Comparison of ENCODE assay signal across 9 mouse cellular contexts in the genomic region with DNA sequence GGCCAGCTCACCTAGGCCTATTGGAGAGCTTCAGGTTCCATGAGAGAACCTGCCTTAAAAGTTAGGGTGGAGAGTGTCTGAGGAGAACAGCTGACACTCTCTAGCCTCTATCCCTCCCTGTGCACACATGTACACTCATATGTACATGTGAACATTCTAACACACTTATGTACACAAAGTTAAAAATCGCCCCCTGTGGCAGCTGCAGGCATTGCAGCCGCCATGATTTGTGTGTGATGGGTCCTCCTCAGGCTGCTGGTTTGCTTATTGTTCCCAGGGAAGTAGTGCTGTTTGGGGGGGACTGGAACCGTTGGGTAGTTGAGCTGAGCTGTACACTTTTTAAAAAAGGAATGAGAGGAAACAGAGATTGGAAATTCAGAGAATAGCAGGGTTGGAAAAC. TPM values are rescaled to one million over a fixed set of nuclear protein-coding genes. Genes with fewer than 3 reads are reported as not detected.
DNase-seq lines count a peak whose midpoint lies in the region; ATAC-seq and TF ChIP-seq lines count a peak whose summit lies in the region.
"Had no signal": no experiment of that assay in that cellular context is flagged by ENCODE, and none has a peak within 500 bp of the region (broad histone marks: within the 10 kb centered on the region; RNA-seq: fewer than 3 reads in every experiment).

No protein-coding gene starts in this region.

- H3K27me3 ChIP-seq in liver, adult 2 months (ENCODE audit: control insufficient read depth, insufficient read depth, low read length) = no peaks in the 10 kb centered on the region
- H3K27me3 ChIP-seq in liver, embryonic 11.5 days (replicated peaks; ENCODE audit: control insufficient read depth, insufficient read depth, low read length) = no peaks in the 10 kb centered on the region
- H3K27me3 ChIP-seq: limb, embryonic 12.5 days had no signal

- WGBS in liver, adult 2 months = 24% methylated on average over 3 of the region's 3 CpGs
- 10% methylated on average over 3 of the region's 3 CpGs for WGBS in liver, embryonic 11.5 days

- ATAC-seq in liver, embryonic 11.5 days (replicated peaks; ENCODE audit: low FRiP score) = no peak

- H3K9ac ChIP-seq in liver, adult 2 months (ENCODE audit: low read depth, low read length) = no peak overlapping the region
- H3K9ac ChIP-seq in liver, embryonic 11.5 days (ENCODE audit: low read depth, low read length) = no peak overlapping the region
- H3K9ac ChIP-seq: limb, embryonic 12.5 days had no signal

- H3K4me2 ChIP-seq in liver, embryonic 11.5 days = no peak overlapping the region
- H3K4me2 ChIP-seq: limb, embryonic 12.5 days had no signal

- H3K36me3 ChIP-seq in liver, adult 2 months (ENCODE audit: control insufficient read depth, insufficient read depth, low read length) = no peaks in the 10 kb centered on the region
- H3K36me3 ChIP-seq in liver, embryonic 11.5 days (ENCODE audit: control insufficient read depth, insufficient read depth, low read length) = no peaks in the 10 kb centered on the region
- H3K36me3 ChIP-seq: limb, embryonic 12.5 days had no signal

- TF ChIP-seq POLR2A in liver, adult 2 months (IDR thresholded peaks at IDR 0.05; ENCODE audit: extremely low read depth, insufficient read depth, low read length) = no peak

- no peaks in the 10 kb centered on the region for H3K4me1 ChIP-seq in liver, adult 2 months (ENCODE audit: control insufficient read depth, insufficient read depth, low read length)
- H3K4me1 ChIP-seq in liver, embryonic 11.5 days (replicated peaks; ENCODE audit: control insufficient read depth, insufficient read depth, low read length) = no peaks in the 10 kb centered on the region
- H3K4me1 ChIP-seq: limb, embryonic 12.5 days had no signal

- no peaks in the 10 kb centered on the region for H3K9me3 ChIP-seq in liver, embryonic 11.5 days (ENCODE audit: control insufficient read depth, low read length)

- no peak overlapping the region for H3K27ac ChIP-seq in liver, adult 2 months (replicated peaks; ENCODE audit: insufficient read depth, low read depth, low read length)
- no peak overlapping the region for H3K27ac ChIP-seq in liver, embryonic 11.5 days (ENCODE audit: low read depth, low read length)
- H3K27ac ChIP-seq: limb, embryonic 12.5 days had no signal

- no peak overlapping the region for H3K4me3 ChIP-seq in liver, adult 2 months (ENCODE audit: insufficient read depth, low read depth, low read length)
- H3K4me3 ChIP-seq in liver, embryonic 11.5 days (ENCODE audit: low read depth, low read length) = no peak overlapping the region
- H3K4me3 ChIP-seq: limb, embryonic 12.5 days had no signal

- no peaks in the 10 kb centered on the region for H3K79me2 ChIP-seq in liver, adult 2 months (ENCODE audit: control insufficient read depth, insufficient read depth, low read length)

- intact Hi-C loops in gastrocnemius, postnatal 14 days (cut with DNase I; ENCODE audit: low total_unique reads) = no loop called here
- intact Hi-C loops in left cerebral cortex, postnatal 25 days (cut with DNase I) = loop anchor here (5.0 kb wide), 1 partner anchor 145 kb away; no protein-coding TSS in a partner anchor

- TF ChIP-seq CTCF in liver, adult 2 months (IDR thresholded peaks at IDR 0.05; ENCODE audit: low read depth, low read length) = peak; percentile 73

- no peak for DNase-seq in liver, adult 2 months (ENCODE audit: extremely low read depth, low read depth, low spot score)
- no peak for DNase-seq in liver, embryonic 11.5 days (ENCODE audit: low spot score)
- DNase-seq in NIH3T3 (ENCODE audit: low read depth) = peak; percentile 75
- peak; percentile 25 for DNase-seq in c-Kit-positive CD71-positive TER-119-positive erythroid progenitor cells, embryonic 14.5 days (ENCODE audit: low spot score)
- DNase-seq in gastrocnemius, postnatal 14 days = peak; percentile 40
- DNase-seq in left cerebral cortex, postnatal 25 days (ENCODE audit: low spot score in 2 of 2) = peak; percentile 52 to 56
- DNase-seq in ovary, postnatal 36 days (ENCODE audit: low spot score) = peak; percentile 46
- no peak for DNase-seq in urinary bladder, postnatal 10 days (ENCODE audit: low spot score)

RNA-seq across cellular contexts. Expression of gene Adamts2, which starts 14.1 kb away (rescaled TPM):
- 1.4 and 2.1 TPM in 2 replicates for total RNA-seq in liver, adult 2 months (2014; rRNA removed)
- polyA plus RNA-seq in liver, adult 2 months (2012; rRNA removed) = 2.3 and 2.6 TPM in 2 replicates
- polyA plus RNA-seq in liver, embryonic 11.5 days (2014; fragmentation: Nextera tagmentation; extraction: Ambion mirVana) = 3.4 and 4.2 TPM in 2 replicates
- 10 to 100 TPM; 19.0 to 26.6 TPM for total RNA-seq in gastrocnemius, postnatal 14 days (2021)
- total RNA-seq in left cerebral cortex, postnatal 25 days (2021) = 10 to 100 TPM in 1 of 2 experiments, 1 to 10 TPM in 1; 9.7 to 12.4 TPM

Comparison
In these comparisons a context has a peak if more than half of its experiments do, and no peak if none do; other contexts are left out.
1. DNase-seq: peak in NIH3T3 (single experiment), c-Kit-positive CD71-positive TER-119-positive erythroid progenitor cells, embryonic 14.5 days (single experiment), gastrocnemius, postnatal 14 days (single experiment), left cerebral cortex, postnatal 25 days (2 of 2) and ovary, postnatal 36 days (single experiment); none in liver, adult 2 months (single experiment), liver, embryonic 11.5 days (single experiment) and urinary bladder, postnatal 10 days (single experiment).